Mouse (Mus musculus) liver, embryonic 15.5 days (tissue): ENCODE results near the gene 1700001C19Rik. TPM values are rescaled to one million over a fixed set of nuclear protein-coding genes. Genes with fewer than 3 reads are reported as not detected.

Experiments used
- ATAC-seq: fragments of 200-750 bp; cut with Nextera tagmentation; 2 replicates; pipeline ENCODE4 v1.8.0; 2017; ENCODE audit warnings: moderate number of reproducible peaks, mild to moderate bottlenecking, moderate library complexity; ENCODE audit not compliant: insufficient read depth
- H3K27ac ChIP-seq: fragments of 300-500 bp; sonication (generic); replicated peaks from 2 replicates; pipeline ENCODE4 v1.5.1; 2015; ENCODE audit warnings: mild to moderate bottlenecking, inconsistent platforms
- H3K27me3 ChIP-seq: fragments of 300-500 bp; sonication (generic); 2 replicates; pipeline ENCODE4 v1.6.1; 2015; ENCODE audit warnings: mild to moderate bottlenecking, inconsistent platforms
- H3K36me3 ChIP-seq: fragments of 300-500 bp; sonication (generic); replicated peaks from 2 replicates; pipeline ENCODE4 v1.6.1; 2015; ENCODE audit warnings: moderate library complexity, mild to moderate bottlenecking, inconsistent platforms
- H3K4me1 ChIP-seq: fragments of 300-500 bp; sonication (generic); replicated peaks from 2 replicates; pipeline ENCODE4 v1.6.1; 2015; ENCODE audit warnings: inconsistent platforms
- H3K4me2 ChIP-seq: fragments of 300-500 bp; sonication (generic); 2 replicates; pipeline ENCODE4 v1.6.1; 2015; ENCODE audit warnings: moderate library complexity, mild to moderate bottlenecking, inconsistent platforms
- H3K4me3 ChIP-seq: fragments of 300-500 bp; sonication (generic); replicated peaks from 2 replicates; pipeline ENCODE4 v1.5.1; 2015; ENCODE audit warnings: mild to moderate bottlenecking, inconsistent platforms
- H3K9ac ChIP-seq: fragments of 300-500 bp; sonication (generic); 2 replicates; pipeline ENCODE4 v1.6.1; 2015; ENCODE audit warnings: moderate library complexity, mild to moderate bottlenecking, inconsistent platforms
- H3K9me3 ChIP-seq: fragments of 300-500 bp; sonication (generic); replicated peaks from 2 replicates; pipeline ENCODE4 v1.6.1; 2016; ENCODE audit warnings: inconsistent platforms
- WGBS: fragments of 180-500 bp; shearing (Covaris S2); methylation state at CpG from one replicate; pipeline ENCODE4 v1.1.7; 2015; ENCODE audit warnings: mixed read lengths; ENCODE audit not compliant: insufficient replicate concordance; 5-methylcytosine and 5-hydroxymethylcytosine counted together
- polyA plus RNA-seq: library from polyadenylated mRNA; unstranded; fragments of >200 nt; fragmentation: Nextera tagmentation; extraction: Ambion mirVana; gene quantifications from 2 replicates; pipeline ENCODE4 v1.2.1, GENCODE M21; 2015

1700001C19Rik gene
- polyA plus RNA-seq, 1 experiment from 2014 or later: 1.7 TPM

DNA sequence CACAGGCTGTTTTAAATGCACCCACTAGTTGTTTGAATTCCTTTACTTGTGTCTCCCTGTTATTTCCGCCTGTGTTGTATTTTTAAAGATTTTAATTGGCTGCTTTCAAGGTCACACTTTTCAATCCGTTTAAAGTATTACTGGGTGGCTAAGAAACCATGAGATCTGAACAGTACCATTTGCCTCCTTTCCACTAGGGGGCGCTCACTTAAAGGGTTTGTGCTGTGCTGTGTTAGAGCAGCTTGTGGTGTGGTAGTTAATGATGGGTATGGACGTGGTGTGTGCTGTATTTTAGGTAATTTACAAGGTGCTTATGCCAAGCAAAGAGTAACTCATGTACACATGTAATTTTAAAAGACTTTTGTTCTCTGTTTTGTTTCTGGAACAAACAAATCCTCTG, 65.7 kb downstream of the 1700001C19Rik start:
- Histone ChIP-seq H3K27me3 (peaks cover 8% of the 10 kb centered on the region; the same call in 1 of the 2 replicates), H3K4me3 (no peak overlapping the region), H3K9me3 (no peaks in the 10 kb centered on the region), H3K27ac (0 out of 2 replicates have a peak overlapping the region, but pooled peaks have one; percentile 2), H3K4me1 (peaks cover 26% of the 10 kb centered on the region), H3K4me2 (no peak overlapping the region), H3K9ac (no peak overlapping the region), H3K36me3 (peaks cover 41% of the 10 kb centered on the region)
- no peak for ATAC-seq
- WGBS: 8% methylated on average over 4 of the region's 4 CpGs

- WGBS: 1% methylated on average over 20 of the region's 20 CpGs
- peaks cover 14% of the 10 kb centered on the region for H3K27me3 ChIP-seq
- peak; percentile 32; the same call in 1 of the 2 replicates for ATAC-seq
- no peaks in the 10 kb centered on the region for H3K9me3 ChIP-seq
- H3K9ac ChIP-seq: peak overlapping the region; percentile 64
- peaks cover 26% of the 10 kb centered on the region for H3K4me1 ChIP-seq
- peak overlapping the region; percentile 82 for H3K4me2 ChIP-seq
- peak overlapping the region; percentile 75 for H3K4me3 ChIP-seq
- H3K36me3 ChIP-seq: peaks cover 18% of the 10 kb centered on the region
- H3K27ac ChIP-seq: no peak overlapping the region
Observed at GRCm38 (mm10) chr17:47369087-47369443, 68.1 kb downstream of the 1700001C19Rik start.

- peaks cover 12% of the 10 kb centered on the region for H3K36me3 ChIP-seq
- H3K4me1 ChIP-seq: peaks cover 26% of the 10 kb centered on the region
- ATAC-seq: peak; percentile 78
- peak within 1 kb of the TSS; percentile 75 for H3K4me3 ChIP-seq
- peak within 1 kb of the TSS; percentile 82 for H3K4me2 ChIP-seq
- peak within 1 kb of the TSS; percentile 64 for H3K9ac ChIP-seq
- H3K9me3 ChIP-seq: no peaks in the 10 kb centered on the region
- 4% methylated on average over 35 of the region's 35 CpGs for WGBS
- no peak within 1 kb of the TSS for H3K27ac ChIP-seq
- peaks cover 14% of the 10 kb centered on the region for H3K27me3 ChIP-seq
Observed at GRCm38 (mm10) chr17:47368401-47369086, 68.6 kb downstream of the 1700001C19Rik start, which contains the start of gene Mrps10. Mrps10 (plus strand) TSS chr17:47368887.

Other genes starting within 250 kb of the 1700001C19Rik start
- 37.0 and 39.2 TPM in 2 replicates for gene Mrps10, start 68.5 kb downstream of the 1700001C19Rik start, polyA plus RNA-seq
- 0.15 and 0.22 TPM in 2 replicates for gene Guca1b, start 52.0 kb downstream of the 1700001C19Rik start, polyA plus RNA-seq
- gene Guca1a, start 36.8 kb downstream of the 1700001C19Rik start, polyA plus RNA-seq: 0.90 and 1.2 TPM in 2 replicates
- 0.51 and 0.62 TPM in 2 replicates for gene AI661453, start 761 bp downstream of the 1700001C19Rik start, polyA plus RNA-seq
- gene Taf8, start 64.9 kb upstream of the 1700001C19Rik start, polyA plus RNA-seq: 14.7 and 15.2 TPM in 2 replicates
- 422 and 473 TPM in 2 replicates for gene Ccnd3, start 67.7 kb upstream of the 1700001C19Rik start, polyA plus RNA-seq
- gene Bysl, start 174.1 kb upstream of the 1700001C19Rik start, polyA plus RNA-seq: 16.5 and 18.0 TPM in 2 replicates
- gene Med20, start 174.2 kb upstream of the 1700001C19Rik start, polyA plus RNA-seq: 21.6 and 26.0 TPM in 2 replicates
- 2.1 and 2.4 TPM in 2 replicates for gene Gm20517, start 174.2 kb upstream of the 1700001C19Rik start, polyA plus RNA-seq
- gene Usp49, start 193.3 kb upstream of the 1700001C19Rik start, polyA plus RNA-seq: 2.8 and 3.7 TPM in 2 replicates